In genomic region chr11:81374841-81375240, GRCm38 (mm10) we compare ENCODE assay signal across 8 mouse cellular contexts.
A peak's percentile ranks its signal among the peaks of the same experiment; 100 is the strongest.
DNase-seq lines count a peak whose midpoint lies in the region; ATAC-seq lines count a peak whose summit lies in the region.

No protein-coding gene starts in this region.

- no peak for ATAC-seq in midbrain, embryonic 14.5 days (ENCODE audit: low FRiP score, low TSS enrichment)
- no peak for ATAC-seq in midbrain, embryonic 16.5 days
- ATAC-seq in limb, embryonic 11.5 days (ENCODE audit: insufficient number of reproducible peaks, low FRiP score, low TSS enrichment, low read depth): no peak
- no peak for ATAC-seq in erythroid progenitor cell, adult 5-6 weeks (replicated peaks; ENCODE audit: low FRiP score, poor library complexity, severe bottlenecking)

- no peak overlapping the region for H3K4me3 ChIP-seq in midbrain, embryonic 14.5 days (replicated peaks; ENCODE audit: low read depth, low read length)
- H3K4me3 ChIP-seq in midbrain, embryonic 16.5 days (ENCODE audit: low read depth, low read length): no peak overlapping the region
- no peak overlapping the region for H3K4me3 ChIP-seq in limb, embryonic 11.5 days (ENCODE audit: low read depth, low read length)

- H3K9ac ChIP-seq in midbrain, embryonic 14.5 days (replicated peaks; ENCODE audit: low read length): no peak overlapping the region
- H3K9ac ChIP-seq in midbrain, embryonic 16.5 days (ENCODE audit: low read depth, low read length): no peak overlapping the region
- H3K9ac ChIP-seq in limb, embryonic 11.5 days (ENCODE audit: low read length): no peak overlapping the region

- peak; percentile 82 for DNase-seq in midbrain, embryonic 14.5 days
- DNase-seq in adrenal gland, adult 2 months: peak; percentile 47
- DNase-seq in cerebellum, postnatal 14 days: peak; percentile 81
- peak; percentile 17 for DNase-seq in induced T-regulatory cell, adult 2 months (ENCODE audit: low read depth)
- peak; percentile 85 for DNase-seq in limb, embryonic 11.5 days (ENCODE audit: low spot score)
- DNase-seq in right cerebral cortex, postnatal 14 days: peak; percentile 39

- H3K36me3 ChIP-seq in midbrain, embryonic 14.5 days (ENCODE audit: control insufficient read depth, insufficient read depth, low read length): no peaks in the 10 kb centered on the region
- no peaks in the 10 kb centered on the region for H3K36me3 ChIP-seq in midbrain, embryonic 16.5 days (ENCODE audit: control insufficient read depth, insufficient read depth, low read length)
- no peaks in the 10 kb centered on the region for H3K36me3 ChIP-seq in limb, embryonic 11.5 days (ENCODE audit: control insufficient read depth, insufficient read depth, low read length)

- 0 out of 2 replicates have a peak, but pooled peaks cover 6% of the 10 kb centered on the region for H3K4me1 ChIP-seq in midbrain, embryonic 14.5 days (ENCODE audit: control insufficient read depth, insufficient read depth, low read length)
- peaks cover 8% of the 10 kb centered on the region; the same call in 1 of the 2 replicates for H3K4me1 ChIP-seq in midbrain, embryonic 16.5 days (ENCODE audit: control insufficient read depth, insufficient read depth, low read length)
- peaks cover 25% of the 10 kb centered on the region for H3K4me1 ChIP-seq in limb, embryonic 11.5 days (ENCODE audit: control insufficient read depth, insufficient read depth, low read length)

- no peak overlapping the region for H3K4me2 ChIP-seq in midbrain, embryonic 14.5 days (ENCODE audit: low read length)
- H3K4me2 ChIP-seq in midbrain, embryonic 16.5 days (ENCODE audit: low read length): no peak overlapping the region
- no peak overlapping the region for H3K4me2 ChIP-seq in limb, embryonic 11.5 days (ENCODE audit: low read depth, severe bottlenecking)

- H3K9me3 ChIP-seq in midbrain, embryonic 14.5 days (ENCODE audit: control insufficient read depth, low read length): peaks cover 6% of the 10 kb centered on the region; the same call in 1 of the 2 replicates
- H3K9me3 ChIP-seq in midbrain, embryonic 16.5 days (replicated peaks; ENCODE audit: control insufficient read depth, low read length, poor library complexity, severe bottlenecking): no peaks in the 10 kb centered on the region; the same call in 1 of the 2 replicates
- H3K9me3 ChIP-seq in limb, embryonic 11.5 days (ENCODE audit: control insufficient read depth, low read length): peaks cover 3% of the 10 kb centered on the region; the same call in 1 of the 2 replicates

- H3K27ac ChIP-seq in midbrain, embryonic 14.5 days (replicated peaks; ENCODE audit: low read depth, low read length): no peak overlapping the region
- no peak overlapping the region for H3K27ac ChIP-seq in midbrain, embryonic 16.5 days (ENCODE audit: low read length)
- no peak overlapping the region for H3K27ac ChIP-seq in limb, embryonic 11.5 days (replicated peaks; ENCODE audit: low read depth, low read length)

- H3K27me3 ChIP-seq in midbrain, embryonic 14.5 days (ENCODE audit: control insufficient read depth, insufficient read depth, low read length): no peaks in the 10 kb centered on the region
- H3K27me3 ChIP-seq in midbrain, embryonic 16.5 days (ENCODE audit: control insufficient read depth, insufficient read depth, low read depth, low read length): no peaks in the 10 kb centered on the region
- no peaks in the 10 kb centered on the region for H3K27me3 ChIP-seq in limb, embryonic 11.5 days (ENCODE audit: control insufficient read depth, insufficient read depth, low read length)

Comparison
In these comparisons a context has a peak if more than half of its experiments do, and no peak if none do; other contexts are left out.
1. DNase-seq: peak in every context shown above with its lines; median percentile 85 in limb, embryonic 11.5 days; 82 in midbrain, embryonic 14.5 days; 81 in cerebellum, postnatal 14 days; 47 in adrenal gland, adult 2 months; 39 in right cerebral cortex, postnatal 14 days; 17 in induced T-regulatory cell, adult 2 months.